In genomic region chr7:65486259-65486681, GRCm38 (mm10) we compare ENCODE assay signal across 9 mouse cellular contexts. TPM values are rescaled to one million over a fixed set of nuclear protein-coding genes. Genes with fewer than 3 reads are reported as not detected.
DNase-seq lines count a peak whose midpoint lies in the region; ATAC-seq lines count a peak whose summit lies in the region.
"Had no signal": no experiment of that assay in that cellular context is flagged by ENCODE, and none has a peak within 500 bp of the region (broad histone marks: within the 10 kb centered on the region; RNA-seq: fewer than 3 reads in every experiment).

No protein-coding gene starts in this region.

- H3K4me3 ChIP-seq in embryonic facial prominence, embryonic 10.5 days = peak overlapping the region; percentile 40; the same call in 1 of the 2 replicates
- peak overlapping the region; percentile 44 for H3K4me3 ChIP-seq in heart, embryonic 16.5 days (ENCODE audit: low read length)
- H3K4me3 ChIP-seq: erythroblast, embryonic 14.5 days had no signal

- no peaks in the 10 kb centered on the region for H3K9me3 ChIP-seq in embryonic facial prominence, embryonic 10.5 days
- H3K9me3 ChIP-seq in heart, embryonic 16.5 days (replicated peaks; ENCODE audit: control insufficient read depth, low read length) = no peaks in the 10 kb centered on the region

- peak overlapping the region; percentile 65 for H3K9ac ChIP-seq in heart, embryonic 16.5 days (ENCODE audit: low read length)

- ATAC-seq in heart, embryonic 16.5 days (replicated peaks; ENCODE audit: extremely low read depth, insufficient read depth, low FRiP score) = peak; percentile 69

- no peaks in the 10 kb centered on the region for H3K27me3 ChIP-seq in embryonic facial prominence, embryonic 10.5 days (replicated peaks; ENCODE audit: low read depth, poor library complexity, severe bottlenecking)
- H3K27me3 ChIP-seq in heart, embryonic 16.5 days (ENCODE audit: control insufficient read depth, insufficient read depth, low read length) = no peaks in the 10 kb centered on the region

- H3K36me3 ChIP-seq in embryonic facial prominence, embryonic 10.5 days (replicated peaks) = no peaks in the 10 kb centered on the region
- H3K36me3 ChIP-seq in heart, embryonic 16.5 days (ENCODE audit: control insufficient read depth, insufficient read depth) = no peaks in the 10 kb centered on the region

- H3K4me2 ChIP-seq in heart, embryonic 16.5 days (ENCODE audit: low read depth, low read length) = peak overlapping the region; percentile 67

- peaks cover 10% of the 10 kb centered on the region for H3K4me1 ChIP-seq in embryonic facial prominence, embryonic 10.5 days
- H3K4me1 ChIP-seq in heart, embryonic 16.5 days (ENCODE audit: control insufficient read depth, insufficient read depth, low read length) = peaks cover 7% of the 10 kb centered on the region

- no peak overlapping the region for H3K27ac ChIP-seq in embryonic facial prominence, embryonic 10.5 days (replicated peaks)
- no peak overlapping the region for H3K27ac ChIP-seq in heart, embryonic 16.5 days (ENCODE audit: low read length)

- peak; percentile 33 to 34 for DNase-seq in cerebellum, postnatal 14 days
- DNase-seq in cerebellum, adult 9-10 months = no peak
- peak; percentile 52 for DNase-seq in embryonic facial prominence, embryonic 10.5 days (ENCODE audit: low spot score)
- peak; percentile 62 to 69 for DNase-seq in kidney, postnatal 25 days
- peak; percentile 65 for DNase-seq in mesoderm, embryonic 11.5 days (ENCODE audit: low read depth, low spot score)
- peak; percentile 31 for DNase-seq in testis, postnatal 14 days (ENCODE audit: low spot score)
- no peak for DNase-seq in layer of hippocampus, adult 8-10 months (ENCODE audit: low spot score in 2 of 2)

- WGBS in embryonic facial prominence, embryonic 10.5 days = 9% methylated on average over 13 of the region's 13 CpGs
- WGBS in heart, embryonic 16.5 days = 2% methylated on average over 13 of the region's 13 CpGs

RNA-seq across cellular contexts. Expression of gene Tjp1, which starts 41.3 kb away (rescaled TPM):
- 23.3 and 24.3 TPM in 2 replicates for polyA plus RNA-seq in embryonic facial prominence, embryonic 10.5 days (2016; fragmentation: Nextera tagmentation; extraction: Ambion mirVana)
- 19.7 and 22.4 TPM in 2 replicates for polyA plus RNA-seq in heart, embryonic 16.5 days (2015; fragmentation: Nextera tagmentation; extraction: Ambion mirVana)
- total RNA-seq in layer of hippocampus, adult 8-10 months (2022) = 100 to 1,000 TPM; 132 to 163 (median 150) TPM

Comparison
In these comparisons a context has a peak if more than half of its experiments do, and no peak if none do; other contexts are left out.
1. DNase-seq: peak in cerebellum, postnatal 14 days (2 of 2), embryonic facial prominence, embryonic 10.5 days (single experiment), kidney, postnatal 25 days (2 of 2), mesoderm, embryonic 11.5 days (single experiment) and testis, postnatal 14 days (single experiment); none in cerebellum, adult 9-10 months (single experiment) and layer of hippocampus, adult 8-10 months (0 of 2).